ENCODE assay signal across 18 mouse cellular contexts in genomic region chr5:52473988-52474387, GRCm38 (mm10). TPM values are rescaled to one million over a fixed set of nuclear protein-coding genes. Genes with fewer than 3 reads are reported as not detected.
"Had no signal": no experiment of that assay in that cellular context is flagged by ENCODE, and none has a peak within 500 bp of the region (broad histone marks: within the 10 kb centered on the region; RNA-seq: fewer than 3 reads in every experiment).

No protein-coding gene starts in this region.

- ATAC-seq: lung, postnatal 0 days; midbrain, embryonic 16.5 days had no signal

- H3K27ac ChIP-seq: lung, embryonic 15.5 days; macrophage; neural tube, embryonic 12.5 days; stomach, embryonic 15.5 days; stomach, postnatal 0 days had no signal

- H3K4me3 ChIP-seq: lung, embryonic 15.5 days; megakaryocyte, embryonic 14.5 days; neural tube, embryonic 12.5 days; stomach, embryonic 15.5 days had no signal

- DNase-seq: lung, adult 2 months; lung, postnatal 14 days; lung, postnatal 36 days; midbrain, embryonic 14.5 days; right cerebral cortex, postnatal 14 days; thymus, adult 2 months; thymus, postnatal 25 days; thymus, postnatal 4 days had no signal

RNA-seq across cellular contexts. Expression of gene Ccdc149, which starts 2.7 kb away (rescaled TPM):
- total RNA-seq: monocyte, adult 5-6 weeks; neutrophil, adult 5-6 weeks had no signal
